Mouse (Mus musculus): ENCODE measurements around the gene Car5a. TPM values are rescaled to one million over a fixed set of nuclear protein-coding genes. Genes with fewer than 3 reads are reported as not detected.

Gene Car5a
- polyA plus RNA-seq, 1 experiment from 2014 or later: not detected

DNA sequence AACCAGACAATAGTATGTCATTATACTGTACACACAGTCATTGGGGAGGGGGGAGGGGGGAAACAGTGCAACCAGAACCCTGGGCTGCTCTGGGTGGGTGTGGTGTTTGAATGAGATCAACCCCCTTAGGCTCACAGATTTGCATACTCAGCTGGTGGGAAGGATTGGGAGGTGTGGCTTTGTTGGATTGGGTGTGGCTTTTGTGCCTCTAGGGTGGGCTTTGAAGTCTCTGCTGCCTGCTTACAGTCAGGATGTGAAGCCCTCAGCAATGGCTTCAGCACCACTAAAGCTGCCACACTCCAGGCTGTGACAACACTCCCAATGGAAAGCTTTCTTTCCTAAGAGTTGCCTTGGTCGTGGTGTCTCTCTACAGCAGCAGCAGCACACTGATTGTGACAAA lies 57.2 kb downstream of the Car5a start:
- no peaks in the 10 kb centered on the region for H3K4me1 ChIP-seq (ENCODE audit: control insufficient read depth, insufficient read depth, low read length)
- no peaks in the 10 kb centered on the region for H3K9me3 ChIP-seq (ENCODE audit: control insufficient read depth, low read length)
- no peak overlapping the region for H3K9ac ChIP-seq (ENCODE audit: low read depth, low read length)
- no peaks in the 10 kb centered on the region for H3K27me3 ChIP-seq (ENCODE audit: control insufficient read depth, insufficient read depth, low read length)
- no peak overlapping the region for H3K27ac ChIP-seq (ENCODE audit: low read depth, low read length)
- WGBS: 68% methylated on average over 1 of the region's 1 CpGs
- H3K4me3 ChIP-seq (ENCODE audit: low read length): no peak overlapping the region
- H3K4me2 ChIP-seq (replicated peaks; ENCODE audit: low read depth, low read length): no peak overlapping the region
- H3K36me3 ChIP-seq (ENCODE audit: control insufficient read depth, insufficient read depth, low read length): peaks cover 57% of the 10 kb centered on the region
- no peak for ATAC-seq (ENCODE audit: low FRiP score, low TSS enrichment)

DNA sequence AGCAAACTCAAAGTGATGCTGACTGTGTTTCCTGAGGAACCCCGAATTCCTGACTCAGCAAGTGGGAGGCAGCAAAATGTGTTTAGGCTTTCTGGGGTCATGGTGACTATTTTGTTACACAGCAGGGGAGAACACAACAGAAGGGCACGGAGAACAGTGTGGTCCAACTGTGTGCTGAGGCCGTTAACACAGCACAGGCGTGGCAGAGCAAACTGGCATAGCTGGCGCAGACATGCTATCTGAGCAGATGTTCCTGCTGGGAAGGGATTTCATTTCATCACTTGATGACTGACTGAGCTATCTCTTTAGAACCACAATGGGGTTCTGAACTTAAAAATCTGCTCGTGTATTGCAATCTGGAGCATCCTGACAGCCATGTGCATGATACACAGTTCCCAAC lies 59.3 kb downstream of the Car5a start:
- Histone ChIP-seq H3K9me3 (ENCODE audit: control insufficient read depth, low read length) (no peaks in the 10 kb centered on the region), H3K36me3 (ENCODE audit: control insufficient read depth, insufficient read depth, low read length) (peaks cover 68% of the 10 kb centered on the region)

GRCm38 (mm10) chr8:121885001-121885400 lies 59.7 kb downstream of the Car5a start:
- no peaks in the 10 kb centered on the region for H3K9me3 ChIP-seq (ENCODE audit: control insufficient read depth, low read length)
- no peaks in the 10 kb centered on the region for H3K27me3 ChIP-seq (ENCODE audit: control insufficient read depth, insufficient read depth, low read length)
- H3K9ac ChIP-seq (ENCODE audit: low read depth, low read length): no peak overlapping the region
- no peak for ATAC-seq (ENCODE audit: low FRiP score, low TSS enrichment)
- 97% methylated on average over 9 of the region's 9 CpGs for whole genome bisulfite sequencing
- H3K4me3 ChIP-seq (ENCODE audit: low read length): no peak overlapping the region
- H3K36me3 ChIP-seq (ENCODE audit: control insufficient read depth, insufficient read depth, low read length): peaks cover 68% of the 10 kb centered on the region
- no peak overlapping the region for H3K27ac ChIP-seq (ENCODE audit: low read depth, low read length)
- H3K4me2 ChIP-seq (replicated peaks; ENCODE audit: low read depth, low read length): no peak overlapping the region
- H3K4me1 ChIP-seq (ENCODE audit: control insufficient read depth, insufficient read depth, low read length): no peaks in the 10 kb centered on the region

More for the DNA sequence above, 59.3 kb downstream of the Car5a start:
- 92% methylated on average over 6 of the region's 6 CpGs for WGBS
- H3K4me1 ChIP-seq (ENCODE audit: control insufficient read depth, insufficient read depth, low read length): no peaks in the 10 kb centered on the region
- no peak overlapping the region for H3K4me2 ChIP-seq (replicated peaks; ENCODE audit: low read depth, low read length)
- no peak overlapping the region for H3K27ac ChIP-seq (ENCODE audit: low read depth, low read length)
- no peak overlapping the region for H3K9ac ChIP-seq (ENCODE audit: low read depth, low read length)
- H3K4me3 ChIP-seq (ENCODE audit: low read length): no peak overlapping the region
- no peak for ATAC-seq (ENCODE audit: low FRiP score, low TSS enrichment)
- no peaks in the 10 kb centered on the region for H3K27me3 ChIP-seq (ENCODE audit: control insufficient read depth, insufficient read depth, low read length)

DNA sequence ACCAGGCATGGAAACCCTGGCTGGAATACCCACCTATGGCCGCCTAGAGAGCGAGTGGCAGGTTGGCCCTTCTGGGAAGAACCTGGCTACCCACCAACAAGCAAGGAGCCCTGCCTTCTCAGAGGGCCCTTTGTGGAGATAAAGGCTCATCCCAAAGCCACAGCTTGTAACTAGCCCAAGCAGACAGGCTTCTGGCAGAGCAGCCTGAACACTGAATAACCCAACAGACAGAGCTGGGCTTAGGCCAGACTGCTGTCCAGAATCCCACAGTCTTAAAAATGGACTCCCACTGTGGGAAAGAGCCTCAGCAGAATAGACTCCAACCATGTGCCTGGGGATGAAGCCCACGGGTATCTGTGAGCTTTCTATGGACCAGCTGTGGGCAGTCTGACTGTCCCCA lies 60.5 kb downstream of the Car5a start:
- ATAC-seq (ENCODE audit: low FRiP score, low TSS enrichment): no peak
- peaks cover 68% of the 10 kb centered on the region for H3K36me3 ChIP-seq (ENCODE audit: control insufficient read depth, insufficient read depth, low read length)
- no peak overlapping the region for H3K4me3 ChIP-seq (ENCODE audit: low read length)
- no peak overlapping the region for H3K4me2 ChIP-seq (replicated peaks; ENCODE audit: low read depth, low read length)
- H3K27ac ChIP-seq (ENCODE audit: low read depth, low read length): no peak overlapping the region
- H3K9ac ChIP-seq (ENCODE audit: low read depth, low read length): no peak overlapping the region
- H3K27me3 ChIP-seq (ENCODE audit: control insufficient read depth, insufficient read depth, low read length): no peaks in the 10 kb centered on the region
- 82% methylated on average over 3 of the region's 3 CpGs for WGBS
- no peaks in the 10 kb centered on the region for H3K9me3 ChIP-seq (ENCODE audit: control insufficient read depth, low read length)
- no peaks in the 10 kb centered on the region for H3K4me1 ChIP-seq (ENCODE audit: control insufficient read depth, insufficient read depth, low read length)

- Histone ChIP-seq H3K9me3 (ENCODE audit: control insufficient read depth, low read length) (no peaks in the 10 kb centered on the region), H3K27ac (ENCODE audit: low read depth, low read length) (no peak overlapping the region), H3K27me3 (ENCODE audit: control insufficient read depth, insufficient read depth, low read length) (no peaks in the 10 kb centered on the region), H3K36me3 (ENCODE audit: control insufficient read depth, insufficient read depth, low read length) (peaks cover 54% of the 10 kb centered on the region), H3K9ac (ENCODE audit: low read depth, low read length) (no peak overlapping the region), H3K4me2 (replicated peaks; ENCODE audit: low read depth, low read length) (no peak overlapping the region), H3K4me3 (ENCODE audit: low read length) (no peak overlapping the region), H3K4me1 (ENCODE audit: control insufficient read depth, insufficient read depth, low read length) (no peaks in the 10 kb centered on the region)
- ATAC-seq (ENCODE audit: low FRiP score, low TSS enrichment): no peak
- 96% methylated on average over 5 of the region's 5 CpGs for WGBS
Measured at GRCm38 (mm10) chr8:121881921-121882320, 62.8 kb downstream of the Car5a start.

- H3K27ac ChIP-seq (ENCODE audit: low read depth, low read length): no peak overlapping the region
- WGBS: 24% methylated on average over 1 of the region's 1 CpGs
- no peak overlapping the region for H3K4me3 ChIP-seq (ENCODE audit: low read length)
- peaks cover 43% of the 10 kb centered on the region for H3K36me3 ChIP-seq (ENCODE audit: control insufficient read depth, insufficient read depth, low read length)
- H3K9me3 ChIP-seq (ENCODE audit: control insufficient read depth, low read length): no peaks in the 10 kb centered on the region
- H3K9ac ChIP-seq (ENCODE audit: low read depth, low read length): no peak overlapping the region
- ATAC-seq (ENCODE audit: low FRiP score, low TSS enrichment): no peak
- H3K4me2 ChIP-seq (replicated peaks; ENCODE audit: low read depth, low read length): no peak overlapping the region
- 0 out of 2 replicates have a peak, but pooled peaks cover 1% of the 10 kb centered on the region for H3K4me1 ChIP-seq (ENCODE audit: control insufficient read depth, insufficient read depth, low read length)
- H3K27me3 ChIP-seq (ENCODE audit: control insufficient read depth, insufficient read depth, low read length): no peaks in the 10 kb centered on the region
Measured at GRCm38 (mm10) chr8:121880818-121881217, 63.9 kb downstream of the Car5a start.

GRCm38 (mm10) chr8:121879712-121880111 lies 65.0 kb downstream of the Car5a start:
- Histone ChIP-seq H3K27me3 (ENCODE audit: control insufficient read depth, insufficient read depth, low read length) (no peaks in the 10 kb centered on the region), H3K36me3 (ENCODE audit: control insufficient read depth, insufficient read depth, low read length) (peaks cover 32% of the 10 kb centered on the region), H3K4me3 (ENCODE audit: low read length) (no peak overlapping the region), H3K27ac (ENCODE audit: low read depth, low read length) (no peak overlapping the region), H3K4me1 (ENCODE audit: control insufficient read depth, insufficient read depth, low read length) (peaks cover 12% of the 10 kb centered on the region), H3K9ac (ENCODE audit: low read depth, low read length) (no peak overlapping the region), H3K9me3 (ENCODE audit: control insufficient read depth, low read length) (no peaks in the 10 kb centered on the region), H3K4me2 (replicated peaks; ENCODE audit: low read depth, low read length) (no peak overlapping the region)
- 91% methylated on average over 3 of the region's 3 CpGs for WGBS
- ATAC-seq (ENCODE audit: low FRiP score, low TSS enrichment): no peak

DNA sequence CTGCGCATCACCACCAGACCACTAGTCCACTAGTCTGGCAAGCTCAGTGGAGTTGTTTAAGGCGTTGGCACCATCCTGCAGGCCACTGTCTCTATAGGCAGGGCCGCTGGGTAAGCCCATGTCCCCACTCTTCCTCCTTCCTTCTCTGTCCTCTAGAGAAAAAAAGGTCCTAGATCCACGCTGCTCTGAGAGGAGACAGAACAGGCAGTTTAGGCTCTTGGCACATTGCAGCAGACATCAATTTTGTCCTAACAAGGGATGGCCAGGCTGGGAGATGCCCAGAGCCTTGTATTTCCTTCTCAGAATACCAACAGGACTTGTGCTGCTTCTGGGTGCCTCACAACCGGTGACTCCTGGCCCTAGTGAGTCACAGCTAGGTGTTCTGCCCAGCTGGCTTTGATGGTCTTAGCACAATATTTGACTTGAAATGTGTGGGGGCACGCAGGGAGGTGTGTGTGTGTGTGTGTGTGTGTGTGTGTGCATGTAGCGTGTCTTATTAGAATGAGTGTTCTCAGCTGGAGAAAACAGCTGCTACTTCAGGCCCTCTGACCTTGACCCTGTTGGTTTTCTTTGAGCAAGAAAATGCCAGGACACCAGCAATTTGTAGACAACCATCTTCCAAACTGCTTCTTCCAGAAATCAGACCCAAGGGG lies 66.8 kb downstream of the Car5a start:
- Histone ChIP-seq H3K27ac (ENCODE audit: low read depth, low read length) (no peak overlapping the region), H3K4me1 (ENCODE audit: control insufficient read depth, insufficient read depth, low read length) (peaks cover 18% of the 10 kb centered on the region), H3K27me3 (ENCODE audit: control insufficient read depth, insufficient read depth, low read length) (no peaks in the 10 kb centered on the region), H3K4me3 (ENCODE audit: low read length) (no peak overlapping the region), H3K4me2 (replicated peaks; ENCODE audit: low read depth, low read length) (no peak overlapping the region), H3K36me3 (ENCODE audit: control insufficient read depth, insufficient read depth, low read length) (peaks cover 15% of the 10 kb centered on the region; the same call in 1 of the 2 replicates), H3K9ac (ENCODE audit: low read depth, low read length) (no peak overlapping the region), H3K9me3 (ENCODE audit: control insufficient read depth, low read length) (no peaks in the 10 kb centered on the region)
- 79% methylated on average over 7 of the region's 7 CpGs for WGBS
- ATAC-seq (ENCODE audit: low FRiP score, low TSS enrichment): no peak

DNA sequence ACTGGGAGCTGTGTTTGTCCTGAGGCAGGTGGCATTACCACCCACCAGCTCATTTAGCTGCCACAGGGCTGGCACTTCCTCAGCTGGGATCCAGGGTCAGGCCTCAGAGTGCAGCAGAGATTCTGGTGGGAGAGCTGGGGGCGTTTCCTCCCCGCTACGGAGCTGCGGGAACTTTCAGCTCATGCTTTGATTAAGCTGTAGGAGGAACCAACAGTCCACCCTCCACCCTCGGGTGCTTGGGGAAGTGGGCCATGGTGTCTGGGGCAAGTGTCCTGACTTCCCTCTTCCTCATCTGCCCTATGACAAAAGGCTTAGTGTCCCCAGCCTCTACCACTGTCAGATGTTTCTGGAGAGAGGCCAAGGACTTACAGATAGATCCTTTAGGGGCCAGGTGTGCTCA lies 67.5 kb downstream of the Car5a start:
- Histone ChIP-seq H3K4me3 (ENCODE audit: low read length) (no peak overlapping the region), H3K9me3 (ENCODE audit: control insufficient read depth, low read length) (no peaks in the 10 kb centered on the region), H3K4me2 (replicated peaks; ENCODE audit: low read depth, low read length) (no peak overlapping the region), H3K36me3 (ENCODE audit: control insufficient read depth, insufficient read depth, low read length) (peaks cover 7% of the 10 kb centered on the region; the same call in 1 of the 2 replicates), H3K27me3 (ENCODE audit: control insufficient read depth, insufficient read depth, low read length) (no peaks in the 10 kb centered on the region), H3K9ac (ENCODE audit: low read depth, low read length) (no peak overlapping the region), H3K4me1 (ENCODE audit: control insufficient read depth, insufficient read depth, low read length) (peaks cover 18% of the 10 kb centered on the region), H3K27ac (ENCODE audit: low read depth, low read length) (no peak overlapping the region)
- no peak for ATAC-seq (ENCODE audit: low FRiP score, low TSS enrichment)
- WGBS: 41% methylated on average over 5 of the region's 5 CpGs

All from kidney, embryonic 14.5 days (tissue).